Mouse (Mus musculus) urinary bladder, adult 2 months (tissue): ENCODE data around the gene Ccdc117. TPM values are rescaled to one million over a fixed set of nuclear protein-coding genes. Genes with fewer than 3 reads are reported as not detected.

Source experiments
- polyA plus RNA-seq: library from polyadenylated mRNA; depleted of rRNA; stranded (reverse); fragments of >200 nt; gene quantifications from 2 replicates; pipeline ENCODE4 v1.2.3, GENCODE M21; 2012; rRNA removed

Ccdc117 gene
- polyA plus RNA-seq, 1 experiment, result 13.5 TPM

Other genes with a start within 250 kb of the Ccdc117 start
- gene Znrf3, start 97.3 kb downstream of the Ccdc117 start, polyA plus RNA-seq, result 5.3 and 10.1 TPM in 2 replicates
- 87.8 and 89.4 TPM in 2 replicates for gene Xbp1, start 21.5 kb downstream of the Ccdc117 start, polyA plus RNA-seq
- not detected in 2 replicates for gene Ankrd36, start 27.5 kb upstream of the Ccdc117 start, polyA plus RNA-seq
- 81.2 and 82.7 TPM in 2 replicates for gene Mrps24, start 173.5 kb upstream of the Ccdc117 start, polyA plus RNA-seq
- gene Urgcp, start 220.2 kb upstream of the Ccdc117 start, polyA plus RNA-seq, result 20.2 and 21.0 TPM in 2 replicates
- gene Dbnl, start 246.3 kb upstream of the Ccdc117 start, polyA plus RNA-seq, result 97.5 and 103 TPM in 2 replicates